Mouse (Mus musculus) liver, adult (tissue): ENCODE results near the gene Cpne9.

Experiments
- GATA4 ChIP-seq: IDR thresholded peaks from 2 replicates; pipeline ENCODE4 v1.6.1; 2014; ENCODE audit warnings: mild to moderate bottlenecking, low read length; ENCODE audit not compliant: insufficient replicate concordance

Gene Cpne9

GRCm38 (mm10) chr6:113308141-113308540 is 26.0 kb downstream of the Cpne9 start:
- TF ChIP-seq GATA4 = no peak

GRCm38 (mm10) chr6:113315972-113316371 is 33.9 kb downstream of the Cpne9 start:
- TF ChIP-seq GATA4 = no peak

- TF ChIP-seq GATA4 = no peak
These were observed 44.6 kb downstream of the Cpne9 start, which contains the start of gene Ogg1 for GRCm38 (mm10) chr6:113326533-113327315. Gene Ogg1 (plus strand): TSS chr6:113326972.

GRCm38 (mm10) chr6:113329396-113329795 is 47.3 kb downstream of the Cpne9 start:
- TF ChIP-seq GATA4 = no peak

- no peak for TF ChIP-seq GATA4
These were observed 48.4 kb downstream of the Cpne9 start for GRCm38 (mm10) chr6:113330547-113330946.

- TF ChIP-seq GATA4 = no peak
These were observed 49.6 kb downstream of the Cpne9 start for GRCm38 (mm10) chr6:113331721-113332120.

- no peak for TF ChIP-seq GATA4
These were observed 51.2 kb downstream of the Cpne9 start for GRCm38 (mm10) chr6:113333137-113333950.

- no peak for TF ChIP-seq GATA4
These were observed 52.1 kb downstream of the Cpne9 start for GRCm38 (mm10) chr6:113334216-113334615.

- TF ChIP-seq GATA4 = no peak
These were observed 54.9 kb downstream of the Cpne9 start for GRCm38 (mm10) chr6:113336852-113337620.

GRCm38 (mm10) chr6:113341574-113341973 is 59.5 kb downstream of the Cpne9 start:
- TF ChIP-seq GATA4 = no peak

- no peak for TF ChIP-seq GATA4
These were observed 60.2 kb downstream of the Cpne9 start for GRCm38 (mm10) chr6:113342297-113342696.

- no peak for TF ChIP-seq GATA4
These were observed 61.3 kb downstream of the Cpne9 start, which contains the start of gene Camk1 for GRCm38 (mm10) chr6:113343177-113344092. Gene Camk1 (minus strand): TSS chr6:113343984.

GRCm38 (mm10) chr6:113344321-113344720 is 62.2 kb downstream of the Cpne9 start:
- TF ChIP-seq GATA4 = no peak

GRCm38 (mm10) chr6:113346897-113347296 is 64.8 kb downstream of the Cpne9 start:
- no peak for TF ChIP-seq GATA4
